Mouse (Mus musculus) cerebellum, postnatal 36 days (tissue): ENCODE results near the gene Ankmy1.

Experiments
- DNase-seq, 2 experiments: peaks; one replicate each; pipeline ENCODE4 v3.0.0; 2021 to 2022; ENCODE audit warnings: mixed read lengths in 2 of 2

The Ankmy1 gene

GRCm38 (mm10) chr1:92910925-92911720 lies 8.4 kb upstream of the Ankmy1 start:
- DNase-seq = peak; percentile 75 to 82

DNA sequence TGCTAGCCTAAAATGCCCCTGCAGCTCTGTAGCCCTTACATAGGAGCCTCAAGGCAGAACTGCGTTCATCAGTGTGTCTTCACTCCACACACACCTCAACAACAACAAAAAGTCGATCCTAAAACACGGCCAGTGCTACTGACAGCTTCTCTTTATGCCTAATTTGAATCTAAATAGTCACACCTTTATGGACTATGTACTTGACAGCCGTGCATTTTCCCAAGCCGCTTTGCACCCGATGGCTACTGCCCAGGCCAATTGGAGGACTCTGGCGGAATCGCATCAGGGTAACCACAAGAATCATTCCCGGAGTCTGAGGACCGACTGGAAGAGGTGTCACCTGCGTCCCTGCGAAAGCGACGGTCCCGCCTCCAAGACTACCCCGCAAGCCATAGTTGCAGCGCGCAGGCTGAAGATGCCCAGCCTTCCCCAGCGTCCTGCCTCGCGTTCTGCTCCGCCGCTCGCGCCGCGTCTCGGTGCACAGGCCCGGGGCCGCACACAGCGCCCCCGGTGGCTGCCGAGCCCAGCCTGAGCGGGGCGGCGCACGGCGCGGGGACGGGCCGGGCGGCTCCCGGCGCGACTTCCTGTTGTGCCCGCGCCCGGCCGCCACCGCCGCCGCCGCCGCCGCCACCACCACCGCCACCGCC lies 7.7 kb upstream of the Ankmy1 start, which contains the start of gene Rnpepl1:
Rnpepl1 (plus strand) TSS at position 545 of the 647 bp plus-strand sequence.
- peak; percentile 77 to 84 for DNase-seq

DNA sequence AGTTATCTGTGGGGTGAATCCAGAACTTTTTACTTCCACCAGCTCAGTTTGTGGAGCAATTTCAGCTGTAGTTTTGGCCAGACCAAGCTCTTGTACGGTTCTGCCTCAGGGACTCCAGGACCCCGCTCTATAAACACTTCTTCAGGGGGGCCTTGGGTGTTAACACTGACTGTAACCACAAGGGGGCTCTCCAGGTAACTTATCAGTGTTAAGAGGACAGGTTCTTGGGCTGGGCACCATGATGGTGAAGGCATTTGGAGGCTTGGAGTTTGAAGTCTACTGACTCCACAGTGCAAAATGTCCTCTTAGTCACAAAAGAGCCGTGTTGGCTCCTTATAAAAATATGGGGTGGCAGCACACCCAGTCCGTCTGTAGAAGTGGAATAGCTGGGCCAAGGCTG lies 6.4 kb upstream of the Ankmy1 start:
- no peak for DNase-seq

DNA sequence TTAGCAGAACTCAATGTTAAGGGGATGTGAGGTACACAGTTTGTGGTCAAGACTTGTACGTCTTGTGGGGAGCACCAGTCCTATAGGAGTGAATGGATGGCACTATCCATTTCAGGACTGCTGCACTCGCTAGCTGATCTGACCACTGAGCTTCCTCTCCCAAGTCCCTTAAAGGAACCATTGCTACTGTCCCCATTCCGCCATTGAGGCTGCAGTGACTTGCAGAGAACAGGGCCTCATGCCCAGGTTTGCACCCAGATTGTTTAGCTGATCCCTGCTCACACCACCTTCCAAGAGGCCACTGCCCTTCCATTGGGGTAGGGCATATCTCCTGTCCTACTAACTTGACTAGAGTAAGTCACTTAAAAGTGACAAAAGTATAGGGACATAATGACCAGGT lies 6.0 kb upstream of the Ankmy1 start:
- no peak for DNase-seq

- no peak for DNase-seq
These were observed 5.1 kb upstream of the Ankmy1 start for GRCm38 (mm10) chr1:92907632-92908360.

DNA sequence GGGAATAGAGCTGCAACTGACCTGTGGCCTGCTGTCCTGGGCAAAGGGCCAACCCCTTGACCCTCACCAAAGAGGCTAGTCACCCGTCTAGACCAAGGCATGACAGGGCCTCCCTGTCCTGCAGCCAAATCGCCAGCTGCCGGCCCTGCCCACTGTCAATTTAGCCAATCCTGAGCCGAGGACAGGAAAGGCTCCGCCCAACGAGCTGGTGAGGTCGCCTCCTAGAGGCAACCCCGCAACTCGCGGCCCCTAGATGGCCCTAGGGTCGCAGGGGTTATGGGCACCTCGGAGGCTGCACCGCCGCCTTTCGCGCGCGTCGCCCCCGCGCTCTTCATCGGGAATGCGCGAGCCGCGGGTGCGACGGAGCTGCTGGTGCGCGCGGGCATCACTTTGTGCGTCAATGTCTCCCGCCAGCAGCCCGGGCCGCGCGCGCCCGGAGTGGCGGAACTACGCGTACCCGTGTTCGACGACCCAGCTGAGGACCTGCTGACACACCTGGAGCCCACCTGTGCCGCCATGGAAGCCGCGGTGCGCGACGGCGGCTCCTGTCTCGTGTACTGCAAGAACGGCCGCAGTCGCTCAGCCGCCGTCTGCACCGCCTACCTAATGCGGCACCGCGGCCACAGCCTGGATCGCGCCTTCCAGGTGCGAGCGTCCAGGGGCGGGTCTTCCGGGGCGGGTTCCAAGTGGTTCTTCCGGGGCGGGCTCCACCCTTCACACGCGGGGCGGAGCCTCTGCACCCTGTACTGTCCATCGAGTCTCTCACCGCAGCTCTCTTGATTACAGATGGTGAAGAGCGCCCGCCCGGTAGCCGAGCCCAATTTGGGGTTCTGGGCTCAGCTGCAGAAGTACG lies 4.3 kb upstream of the Ankmy1 start, which contains the start of gene Dusp28:
Dusp28 (plus strand) TSS at position 203 of the 853 bp plus-strand sequence.
- DNase-seq = peak; percentile 85 to 88

- no peak for DNase-seq
These were observed 3.1 kb upstream of the Ankmy1 start for GRCm38 (mm10) chr1:92905703-92906310.

- DNase-seq = no peak
These were observed 921 bp upstream of the Ankmy1 start for GRCm38 (mm10) chr1:92903627-92904026.

DNA sequence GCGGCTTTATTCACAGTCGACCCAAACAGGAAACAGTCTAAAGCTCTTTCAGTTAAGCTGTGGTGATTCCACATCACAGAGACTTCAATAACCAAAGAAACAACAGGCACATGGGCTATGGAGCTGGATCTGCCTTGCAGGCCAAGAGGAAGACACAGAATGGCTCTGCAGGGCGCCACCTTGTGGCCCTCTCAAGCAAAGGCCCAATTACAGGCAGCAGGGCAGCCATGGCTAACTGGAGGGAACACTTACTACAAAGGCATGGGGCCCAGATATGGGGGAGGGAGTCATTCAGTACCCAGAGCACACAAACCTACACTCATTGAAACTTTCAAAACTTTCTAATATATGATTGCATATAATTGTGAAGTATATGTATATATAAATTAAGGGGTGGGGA lies 7.6 kb downstream of the Ankmy1 start:
- DNase-seq = peak; percentile 91 to 93

DNA sequence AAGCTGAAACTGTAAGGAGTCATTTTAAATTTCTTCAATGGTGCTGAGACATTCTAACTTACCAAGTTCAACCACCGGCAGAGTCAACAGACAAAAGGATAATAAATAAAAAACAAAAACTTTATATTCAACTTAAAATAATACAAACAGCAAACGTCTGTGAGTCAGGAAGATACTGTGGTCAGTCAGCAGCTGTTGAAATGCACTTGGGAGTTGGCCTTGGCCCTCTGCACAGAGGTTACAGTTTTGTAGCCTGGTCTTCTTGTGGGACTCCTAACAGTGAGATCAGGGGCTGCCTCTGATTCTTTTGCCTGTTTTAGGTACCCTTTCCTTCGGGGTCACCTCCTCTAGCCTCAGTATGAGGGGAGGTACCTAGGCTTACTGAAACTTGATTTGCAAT lies 8.8 kb downstream of the Ankmy1 start:
- DNase-seq = no peak

GRCm38 (mm10) chr1:92892791-92893190 lies 9.9 kb downstream of the Ankmy1 start:
- DNase-seq = peak; percentile 56 to 58

DNA sequence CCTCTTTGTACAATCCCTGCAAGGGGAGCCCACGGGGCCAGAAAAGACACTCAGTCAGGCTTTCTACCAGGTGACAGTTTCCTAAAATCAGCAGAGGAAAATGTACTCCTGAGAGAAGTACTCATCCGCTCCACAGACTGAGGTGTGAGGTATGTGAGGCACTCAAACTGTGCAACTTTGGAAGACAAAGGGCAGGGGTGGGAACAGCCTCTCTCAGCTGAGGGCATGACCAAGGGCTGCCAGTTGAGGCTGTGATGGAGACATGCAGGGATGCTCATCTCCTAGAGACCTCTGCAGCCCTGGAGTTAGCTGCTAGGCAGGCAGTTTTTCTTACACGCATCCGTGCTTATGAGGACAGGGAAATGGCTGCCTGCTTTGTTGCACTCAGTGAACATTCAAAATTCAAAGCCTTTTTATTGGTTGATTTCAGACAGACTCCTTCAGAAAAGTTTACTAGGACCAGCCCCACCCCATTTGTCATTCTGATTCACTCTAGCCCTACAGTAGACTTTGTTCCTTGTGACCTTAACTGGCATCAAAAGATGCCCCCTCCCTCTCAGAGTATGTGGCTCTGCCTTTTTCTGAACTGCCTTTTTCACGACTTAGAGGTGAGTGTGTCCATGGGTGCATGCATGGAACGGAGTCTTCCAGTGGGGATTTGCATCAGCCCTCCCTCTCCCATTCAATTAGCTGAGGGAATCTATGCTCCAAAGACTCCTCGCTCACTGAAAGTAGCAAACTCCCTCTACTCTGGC lies 13.6 kb downstream of the Ankmy1 start:
- DNase-seq = no peak

DNA sequence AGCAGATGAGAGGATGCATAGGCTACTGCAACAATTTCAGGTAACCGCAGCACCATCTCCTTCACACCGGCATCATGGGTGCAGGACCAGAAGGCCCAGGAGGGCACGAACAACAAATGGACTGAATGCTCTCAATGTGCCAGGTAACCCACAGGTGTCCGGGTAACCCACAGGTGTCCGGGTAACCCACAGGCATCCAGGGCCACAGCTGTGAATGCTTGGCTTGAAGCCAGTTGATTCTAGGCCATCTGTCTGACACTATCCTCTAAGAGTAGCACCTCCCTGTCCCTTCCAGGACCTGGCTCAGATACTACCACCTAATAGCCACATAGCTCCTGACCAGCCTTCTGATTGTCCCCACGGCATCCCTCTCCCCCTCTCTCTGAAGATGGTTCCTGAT lies 20.7 kb downstream of the Ankmy1 start:
- peak in 1 of 2 experiments; percentile 34 for DNase-seq

GRCm38 (mm10) chr1:92880101-92880500 lies 22.6 kb downstream of the Ankmy1 start:
- no peak for DNase-seq

DNA sequence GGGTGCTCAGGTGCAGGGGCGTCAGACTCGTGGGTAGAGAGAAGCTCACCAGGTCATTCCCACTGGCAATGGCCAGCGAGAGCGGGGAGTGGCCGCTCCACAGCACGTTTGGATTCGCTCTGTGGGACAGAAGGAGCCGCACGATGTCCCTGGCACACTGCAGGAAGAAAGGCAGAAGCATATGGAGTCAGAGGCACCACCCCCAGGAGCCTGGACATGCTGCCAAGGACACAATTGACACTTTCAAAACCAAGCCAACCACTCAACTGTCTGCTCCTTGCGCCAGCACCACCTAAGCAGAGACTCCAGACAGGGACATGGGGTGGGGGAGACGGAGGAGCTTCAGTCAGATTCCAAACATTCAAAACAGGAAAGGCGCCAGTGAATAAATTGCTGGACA lies 23.4 kb downstream of the Ankmy1 start:
- peak; percentile 91 to 94 for DNase-seq

GRCm38 (mm10) chr1:92878066-92878741 lies 24.5 kb downstream of the Ankmy1 start:
- no peak for DNase-seq

- DNase-seq = no peak
These were observed 25.2 kb downstream of the Ankmy1 start for GRCm38 (mm10) chr1:92877431-92877978.

DNA sequence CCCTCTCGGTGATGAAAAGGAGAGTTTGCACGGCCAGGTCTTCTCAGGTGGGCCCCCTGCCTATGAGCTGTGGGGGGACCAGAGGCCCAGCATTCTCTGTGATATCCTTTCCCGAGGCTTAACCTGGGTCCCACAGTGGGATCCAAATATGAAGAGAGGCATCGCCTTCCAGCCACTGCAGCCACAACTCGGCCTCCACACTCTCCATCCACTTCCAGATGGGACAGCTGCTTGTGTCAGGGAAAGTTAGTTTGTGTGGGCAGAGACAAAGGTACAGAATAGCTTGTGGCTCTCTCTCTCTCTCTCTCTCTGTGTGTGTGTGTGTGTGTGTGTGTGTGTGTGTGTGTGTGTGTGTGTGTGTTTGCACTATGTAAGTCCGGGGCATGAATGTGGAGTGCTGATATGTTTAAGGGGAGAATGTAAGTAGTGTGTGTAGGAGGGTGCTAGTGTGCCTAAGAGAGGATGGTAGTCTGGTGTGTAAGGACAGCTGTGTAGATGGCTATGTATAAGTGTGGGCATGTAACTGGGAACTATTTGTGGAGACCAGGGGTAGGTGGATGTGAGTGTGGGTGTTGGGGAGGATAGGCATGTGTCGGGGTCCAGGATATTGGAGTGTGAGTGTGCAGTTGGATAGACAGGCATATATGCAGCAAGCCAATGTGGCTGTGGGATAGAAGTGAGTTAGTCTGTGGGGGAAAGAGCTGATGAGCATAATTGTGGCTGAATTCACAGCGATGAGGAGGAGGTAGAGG lies 27.2 kb downstream of the Ankmy1 start:
- DNase-seq = no peak

- DNase-seq = no peak
These were observed 28.7 kb downstream of the Ankmy1 start for GRCm38 (mm10) chr1:92874011-92874410.

DNA sequence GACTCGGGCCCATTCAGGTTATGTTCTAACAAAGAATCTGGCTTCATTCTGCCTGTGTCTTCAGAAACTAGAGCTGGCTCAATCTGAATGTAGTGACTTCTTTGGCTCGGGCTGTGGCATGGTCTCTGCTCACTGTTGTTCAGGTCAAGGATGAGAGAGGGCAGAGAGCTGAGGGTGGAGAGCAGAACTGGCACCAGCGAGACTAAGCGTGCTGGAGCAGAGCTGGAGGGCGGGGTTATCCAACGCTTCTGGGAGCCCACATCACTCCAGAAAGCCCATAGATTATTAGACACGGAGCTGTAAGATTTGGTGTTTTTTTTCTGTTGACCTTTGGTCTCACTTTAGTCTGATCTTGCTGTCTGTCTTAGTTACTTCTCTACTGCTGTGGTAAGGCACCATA lies 30.0 kb downstream of the Ankmy1 start:
- no peak for DNase-seq
